Mouse (Mus musculus) neural tube, embryonic 13.5 days (tissue): ENCODE measurements around the gene Hk3. TPM values are rescaled to one million over a fixed set of nuclear protein-coding genes. Genes with fewer than 3 reads are reported as not detected.

Source experiments
- ATAC-seq: fragments of 200-750 bp; cut with Nextera tagmentation; 2 replicates; pipeline ENCODE4 v1.8.0; 2017; ENCODE audit warnings: low read depth, mild to moderate bottlenecking, moderate TSS enrichment, moderate library complexity
- H3K27ac ChIP-seq: fragments of 300-500 bp; sonication (generic); replicated peaks from 2 replicates; pipeline ENCODE4 v1.5.1; 2015; ENCODE audit warnings: moderate library complexity, mild to moderate bottlenecking, inconsistent platforms
- H3K27me3 ChIP-seq: fragments of 300-500 bp; sonication (generic); 2 replicates; pipeline ENCODE4 v1.6.1; 2015; ENCODE audit warnings: mild to moderate bottlenecking, inconsistent platforms
- H3K36me3 ChIP-seq: fragments of 300-500 bp; sonication (generic); 2 replicates; pipeline ENCODE4 v1.6.1; 2015; ENCODE audit warnings: mild to moderate bottlenecking, inconsistent platforms
- H3K4me1 ChIP-seq: fragments of 300-500 bp; sonication (generic); replicated peaks from 2 replicates; pipeline ENCODE4 v1.6.1; 2015; ENCODE audit warnings: inconsistent platforms
- H3K4me2 ChIP-seq: fragments of 300-500 bp; sonication (generic); 2 replicates; pipeline ENCODE4 v1.6.1; 2015; ENCODE audit warnings: inconsistent platforms, mild to moderate bottlenecking, moderate library complexity
- H3K4me3 ChIP-seq: fragments of 300-500 bp; sonication (generic); 2 replicates; pipeline ENCODE4 v1.5.1; 2015; ENCODE audit warnings: mild to moderate bottlenecking, inconsistent platforms
- H3K9ac ChIP-seq: fragments of 300-500 bp; sonication (generic); 2 replicates; pipeline ENCODE4 v1.6.1; 2015; ENCODE audit warnings: moderate library complexity, mild to moderate bottlenecking, inconsistent platforms
- H3K9me3 ChIP-seq: fragments of 300-500 bp; sonication (generic); 2 replicates; pipeline ENCODE4 v1.6.1; 2016; ENCODE audit warnings: inconsistent platforms
- WGBS: fragments of 180-500 bp; shearing (Covaris S2); methylation state at CpG from one replicate; pipeline ENCODE4 v1.1.7; 2015; 5-methylcytosine and 5-hydroxymethylcytosine counted together
- polyA plus RNA-seq: library from polyadenylated mRNA; unstranded; fragments of >200 nt; fragmentation: Nextera tagmentation; extraction: Ambion mirVana; gene quantifications from 2 replicates; pipeline ENCODE4 v1.2.1, GENCODE M21; 2015

The Hk3 gene
- polyA plus RNA-seq, 1 experiment from 2014 or later, result 1.1 TPM

DNA sequence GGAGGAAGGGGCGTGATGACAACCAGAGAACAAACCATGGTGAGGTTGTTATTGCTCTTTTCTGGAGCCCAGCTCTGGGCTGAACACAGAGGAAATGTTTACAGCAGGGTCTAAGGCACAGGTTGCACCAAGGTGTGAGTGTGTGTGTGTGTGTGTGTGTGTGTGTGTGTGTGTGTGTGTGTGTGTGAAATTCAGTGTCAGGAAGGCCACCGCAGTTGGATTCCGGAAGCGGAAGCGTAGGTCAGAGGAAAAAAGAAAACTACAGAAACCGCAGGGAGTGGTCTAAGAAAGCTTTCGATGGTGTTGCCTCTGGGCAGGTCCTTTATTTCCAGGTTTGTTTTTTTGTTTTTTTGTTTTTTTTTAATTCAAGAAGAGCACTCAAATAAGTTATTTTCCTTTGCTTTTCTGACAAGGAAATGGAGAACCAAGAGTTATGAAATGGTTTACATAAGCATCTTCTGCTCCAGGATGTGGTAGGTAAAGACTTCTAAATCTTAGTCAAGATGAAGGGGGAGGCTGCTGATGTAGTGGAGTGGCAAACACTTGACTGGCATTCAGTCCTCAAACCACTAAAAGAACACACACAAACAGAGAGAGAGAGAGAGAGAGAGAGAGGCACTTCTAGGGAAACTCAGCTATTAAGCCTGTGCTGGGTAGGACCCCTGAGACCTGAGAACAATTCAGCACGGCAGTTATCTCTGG is 3.1 kb downstream of the Hk3 start:
- Histone ChIP-seq H3K27ac (no peak overlapping the region), H3K9ac (no peak overlapping the region), H3K4me1 (peaks cover 12% of the 10 kb centered on the region), H3K4me2 (no peak overlapping the region), H3K4me3 (no peak overlapping the region), H3K27me3 (peaks cover 13% of the 10 kb centered on the region), H3K9me3 (no peaks in the 10 kb centered on the region), H3K36me3 (no peaks in the 10 kb centered on the region)
- no peak for ATAC-seq
- 72% methylated on average over 8 of the region's 8 CpGs for WGBS

DNA sequence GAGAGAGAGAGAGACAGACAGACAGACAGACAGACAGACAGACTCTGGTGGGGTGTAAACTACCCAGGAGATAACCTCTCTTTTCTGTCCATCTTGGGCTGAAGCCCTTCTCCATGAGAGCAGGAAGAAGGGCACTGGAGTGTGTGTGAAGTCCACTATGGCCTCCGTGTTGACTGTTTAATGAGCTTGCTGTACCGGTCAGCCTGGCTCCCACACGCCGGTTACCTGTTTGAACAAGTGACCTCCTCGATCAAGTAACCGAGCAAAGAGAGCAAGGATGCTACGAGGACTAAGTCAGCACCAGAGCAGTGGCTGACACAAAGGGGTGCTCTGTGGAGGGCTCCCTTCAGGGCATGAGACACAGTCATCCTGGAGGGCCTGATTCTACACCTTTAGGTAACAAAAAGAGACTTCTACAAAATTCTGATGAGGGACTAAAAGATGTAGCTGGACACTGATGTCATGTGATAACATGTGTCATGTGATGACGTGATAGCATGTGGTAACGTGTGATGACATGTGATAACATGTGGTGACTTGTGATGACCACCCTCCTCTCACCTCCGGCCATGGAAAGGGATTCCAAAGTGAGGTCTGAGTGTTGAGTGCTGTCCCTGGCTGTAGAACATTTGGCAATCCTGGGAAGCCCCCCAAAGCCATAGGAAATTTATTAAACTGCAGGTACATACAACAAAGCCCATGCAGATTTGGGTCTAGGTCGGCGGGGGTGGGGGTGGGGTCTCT is 3.9 kb downstream of the Hk3 start:
- no peak overlapping the region for H3K27ac ChIP-seq
- peaks cover 18% of the 10 kb centered on the region for H3K27me3 ChIP-seq
- H3K4me3 ChIP-seq, result no peak overlapping the region
- no peak for ATAC-seq
- H3K9ac ChIP-seq, result no peak overlapping the region
- no peaks in the 10 kb centered on the region for H3K9me3 ChIP-seq
- 88% methylated on average over 12 of the region's 12 CpGs for WGBS
- H3K4me1 ChIP-seq, result peaks cover 13% of the 10 kb centered on the region
- H3K36me3 ChIP-seq, result no peaks in the 10 kb centered on the region
- H3K4me2 ChIP-seq, result no peak overlapping the region

DNA sequence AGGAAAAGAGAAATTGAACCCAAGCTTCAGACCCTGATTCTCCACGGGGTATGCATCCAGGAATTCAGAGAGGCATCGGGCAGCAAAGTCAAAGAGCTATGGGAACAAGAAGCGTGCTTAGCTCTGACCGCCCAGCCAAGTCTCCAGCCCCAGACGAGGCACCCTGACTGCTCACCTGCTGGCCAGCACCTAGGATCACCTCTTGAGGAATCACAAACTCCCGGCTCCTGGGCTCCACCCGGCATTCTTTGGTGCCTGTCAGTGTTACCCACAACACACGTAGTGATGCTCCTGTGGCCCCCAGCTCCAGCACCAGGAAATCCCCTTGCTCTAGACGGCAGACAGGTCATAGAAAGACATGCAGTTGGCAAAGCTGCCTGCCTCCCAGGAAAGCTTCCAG is 6.7 kb downstream of the Hk3 start:
- Histone ChIP-seq H3K27ac (no peak overlapping the region), H3K9me3 (no peaks in the 10 kb centered on the region), H3K4me3 (no peak overlapping the region), H3K9ac (no peak overlapping the region), H3K4me1 (peaks cover 21% of the 10 kb centered on the region), H3K27me3 (peaks cover 29% of the 10 kb centered on the region), H3K36me3 (no peaks in the 10 kb centered on the region), H3K4me2 (no peak overlapping the region)
- WGBS, result 30% methylated on average over 9 of the region's 9 CpGs
- ATAC-seq, result no peak

DNA sequence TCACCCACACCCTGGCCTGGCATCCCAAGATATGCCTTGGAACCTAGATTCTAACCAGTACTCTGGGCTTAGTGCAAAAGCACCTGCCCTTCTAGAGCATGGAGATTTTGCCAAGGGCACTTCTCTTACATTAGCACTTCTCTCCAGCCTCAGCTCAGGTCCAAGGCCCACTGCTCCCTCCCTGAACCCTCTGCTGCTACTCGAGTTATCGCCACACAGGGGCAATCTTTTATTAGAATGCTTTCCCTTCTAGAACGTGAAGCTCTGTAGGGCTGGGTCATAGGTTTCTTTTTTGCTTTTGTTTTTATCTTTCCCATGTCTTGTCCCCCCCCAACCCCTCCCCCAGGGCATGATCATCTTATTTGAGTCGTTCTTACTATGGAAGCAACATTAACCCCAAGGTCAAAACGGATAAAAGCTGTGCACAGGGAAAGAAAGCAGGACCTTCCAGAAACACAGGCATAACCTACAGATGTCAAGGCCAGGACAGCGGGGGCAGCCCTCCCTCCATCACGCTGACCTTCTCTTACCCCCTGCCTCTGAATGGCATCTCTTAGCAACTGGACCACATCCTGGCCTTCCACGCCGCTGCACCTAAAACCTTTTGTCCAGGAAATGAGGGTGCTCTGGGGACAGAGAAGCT is 7.4 kb downstream of the Hk3 start:
- Histone ChIP-seq H3K9me3 (no peaks in the 10 kb centered on the region), H3K9ac (no peak overlapping the region), H3K4me2 (no peak overlapping the region), H3K4me3 (no peak overlapping the region), H3K27me3 (peaks cover 29% of the 10 kb centered on the region), H3K36me3 (no peaks in the 10 kb centered on the region), H3K4me1 (peaks cover 24% of the 10 kb centered on the region), H3K27ac (no peak overlapping the region)
- ATAC-seq, result no peak
- WGBS, result 9% methylated on average over 9 of the region's 9 CpGs

DNA sequence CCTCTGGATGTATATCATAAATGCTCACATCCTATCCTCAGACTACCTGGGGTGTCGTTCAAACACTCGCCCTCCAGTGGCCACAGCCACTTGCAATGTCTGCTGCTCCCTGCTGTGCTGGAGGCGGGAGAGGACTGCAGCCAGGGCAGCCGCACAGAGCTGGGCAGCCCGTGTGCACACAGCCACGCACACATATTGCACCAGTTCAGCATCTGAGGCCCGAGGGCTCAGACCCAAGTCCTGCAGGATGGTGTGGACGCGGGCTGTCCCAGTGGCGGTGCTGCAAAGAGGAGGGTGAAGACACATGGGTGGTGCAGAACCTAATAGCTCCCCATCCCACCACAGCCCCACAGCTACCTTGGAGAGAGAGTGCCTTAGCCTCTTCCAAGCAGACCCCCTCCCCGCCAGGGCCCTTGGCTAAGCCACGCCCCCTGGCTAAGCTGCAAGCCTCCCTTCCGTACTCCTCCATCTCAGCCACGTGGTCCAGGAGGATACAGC is 9.2 kb downstream of the Hk3 start:
- Histone ChIP-seq H3K36me3 (no peaks in the 10 kb centered on the region), H3K27me3 (peaks cover 29% of the 10 kb centered on the region), H3K4me1 (peaks cover 30% of the 10 kb centered on the region), H3K27ac (no peak overlapping the region), H3K4me3 (no peak overlapping the region), H3K4me2 (peak overlapping the region; percentile 14; the same call in 1 of the 2 replicates), H3K9ac (no peak overlapping the region), H3K9me3 (no peaks in the 10 kb centered on the region)
- 2% methylated on average over 14 of the region's 14 CpGs for WGBS
- ATAC-seq, result peak; percentile 44; the same call in 1 of the 2 replicates

DNA sequence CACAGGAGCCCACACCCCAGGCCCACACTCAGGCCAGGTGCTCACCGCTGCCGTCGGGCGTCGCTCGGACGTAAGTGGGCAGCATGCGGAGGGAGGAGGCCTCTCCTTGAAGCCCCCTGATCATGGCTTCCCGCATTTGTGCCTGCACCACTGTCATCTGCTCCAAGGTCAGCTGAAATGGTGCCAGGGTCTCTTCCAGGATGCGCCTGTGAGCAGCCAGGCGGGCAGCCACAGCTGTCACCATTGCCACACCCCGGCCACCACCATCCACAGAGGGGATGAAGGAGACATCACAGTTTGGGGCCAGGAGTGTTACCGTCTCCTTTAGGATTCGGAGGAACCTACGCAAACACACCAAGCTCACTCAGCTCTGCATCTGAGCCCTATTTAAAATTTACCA is 10.1 kb downstream of the Hk3 start:
- no peaks in the 10 kb centered on the region for H3K36me3 ChIP-seq
- 88% methylated on average over 15 of the region's 15 CpGs for WGBS
- ATAC-seq, result no peak
- H3K4me1 ChIP-seq, result peaks cover 33% of the 10 kb centered on the region
- no peaks in the 10 kb centered on the region for H3K9me3 ChIP-seq
- no peak overlapping the region for H3K9ac ChIP-seq
- peaks cover 29% of the 10 kb centered on the region for H3K27me3 ChIP-seq
- no peak overlapping the region for H3K4me3 ChIP-seq
- no peak overlapping the region for H3K4me2 ChIP-seq
- H3K27ac ChIP-seq, result no peak overlapping the region

DNA sequence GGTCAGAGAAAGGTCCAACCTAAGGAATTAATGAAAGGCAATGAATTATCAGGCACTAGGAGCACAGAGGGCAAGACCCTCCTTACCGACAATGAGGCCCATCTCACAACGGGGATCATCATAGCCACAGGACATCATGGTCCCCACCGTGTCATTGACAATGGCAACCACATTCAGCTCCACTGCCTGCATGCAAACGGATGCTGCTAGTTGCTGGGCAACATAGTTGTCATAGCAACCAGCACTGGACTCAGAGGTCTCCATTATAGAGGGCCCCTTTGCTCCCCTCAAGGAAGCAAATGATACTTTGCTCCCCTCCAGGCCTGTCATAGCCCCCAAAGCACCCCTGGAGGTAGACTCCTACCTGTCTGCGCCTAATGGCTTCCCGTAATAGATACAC is 12.6 kb downstream of the Hk3 start:
- H3K9ac ChIP-seq, result no peak overlapping the region
- H3K9me3 ChIP-seq, result no peaks in the 10 kb centered on the region
- 23% methylated on average over 6 of the region's 6 CpGs for WGBS
- H3K4me1 ChIP-seq, result peaks cover 43% of the 10 kb centered on the region
- peak; percentile 32; the same call in 1 of the 2 replicates for ATAC-seq
- H3K27me3 ChIP-seq, result peaks cover 34% of the 10 kb centered on the region
- H3K36me3 ChIP-seq, result peaks cover 7% of the 10 kb centered on the region; the same call in 1 of the 2 replicates
- H3K4me3 ChIP-seq, result no peak overlapping the region
- H3K4me2 ChIP-seq, result no peak overlapping the region
- no peak overlapping the region for H3K27ac ChIP-seq

DNA sequence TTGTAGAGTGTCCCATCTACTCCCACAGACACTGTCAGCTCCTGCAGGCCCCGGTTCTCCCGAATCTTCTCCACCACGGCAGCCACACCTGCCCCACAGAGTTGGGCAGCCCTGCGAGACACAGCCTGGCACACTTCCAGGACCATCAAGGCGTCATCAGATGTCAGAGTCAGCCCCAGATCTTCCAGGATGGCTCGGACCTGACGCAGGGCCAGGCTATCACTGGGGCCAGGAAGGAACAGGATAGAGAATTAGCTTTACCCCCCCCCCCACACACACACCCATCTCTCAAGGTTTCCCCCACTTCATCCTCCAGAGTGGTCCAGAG is 14.8 kb downstream of the Hk3 start:
- Histone ChIP-seq H3K9me3 (no peaks in the 10 kb centered on the region), H3K4me2 (no peak overlapping the region), H3K27ac (no peak overlapping the region), H3K27me3 (peaks cover 33% of the 10 kb centered on the region), H3K4me3 (no peak overlapping the region), H3K4me1 (peaks cover 34% of the 10 kb centered on the region), H3K9ac (no peak overlapping the region), H3K36me3 (peaks cover 9% of the 10 kb centered on the region; the same call in 1 of the 2 replicates)
- no peak for ATAC-seq
- WGBS, result 67% methylated on average over 7 of the region's 7 CpGs

DNA sequence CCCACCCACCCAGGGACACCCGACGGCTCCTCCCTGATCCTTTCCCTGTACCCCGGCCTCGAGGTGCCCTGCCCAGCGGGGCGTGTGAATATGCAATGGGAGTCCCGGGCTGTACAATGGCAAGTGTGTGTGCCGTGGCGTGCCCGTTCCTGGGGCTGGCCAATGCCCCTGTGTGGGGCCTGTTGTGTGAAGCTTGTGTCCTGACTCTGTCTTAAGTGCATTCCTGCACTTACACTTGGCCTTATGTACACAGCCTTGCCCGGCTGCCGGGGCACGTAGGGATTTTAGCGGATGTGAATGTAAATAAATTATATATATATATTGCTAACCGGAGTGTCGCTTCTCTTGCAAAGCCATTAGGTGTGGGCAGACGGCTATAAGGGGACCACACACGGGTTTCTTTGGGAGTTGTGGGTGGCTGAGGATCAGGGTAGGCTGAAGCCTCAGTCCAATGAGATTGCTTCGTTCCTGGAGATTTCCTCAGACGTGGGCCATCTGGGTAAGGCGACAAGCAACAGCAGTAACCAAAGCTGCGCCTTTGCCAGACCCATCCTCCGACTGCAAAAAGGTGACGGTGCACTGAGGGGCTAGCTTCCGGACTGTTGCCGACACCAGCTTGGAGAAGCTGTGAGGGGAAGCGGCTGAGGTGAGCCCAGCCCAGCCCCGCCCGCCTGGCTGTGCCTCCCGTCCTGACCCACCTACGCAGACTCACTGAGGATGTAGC is 15.3 kb downstream of the Hk3 start:
- Histone ChIP-seq H3K27me3 (peaks cover 34% of the 10 kb centered on the region), H3K9ac (no peak overlapping the region), H3K27ac (no peak overlapping the region), H3K9me3 (no peaks in the 10 kb centered on the region), H3K36me3 (peaks cover 9% of the 10 kb centered on the region; the same call in 1 of the 2 replicates), H3K4me2 (no peak overlapping the region), H3K4me3 (no peak overlapping the region), H3K4me1 (peaks cover 34% of the 10 kb centered on the region)
- ATAC-seq, result 0 out of 2 replicates have a peak, but pooled peaks have one; percentile 25
- WGBS, result 63% methylated on average over 31 of the region's 31 CpGs

DNA sequence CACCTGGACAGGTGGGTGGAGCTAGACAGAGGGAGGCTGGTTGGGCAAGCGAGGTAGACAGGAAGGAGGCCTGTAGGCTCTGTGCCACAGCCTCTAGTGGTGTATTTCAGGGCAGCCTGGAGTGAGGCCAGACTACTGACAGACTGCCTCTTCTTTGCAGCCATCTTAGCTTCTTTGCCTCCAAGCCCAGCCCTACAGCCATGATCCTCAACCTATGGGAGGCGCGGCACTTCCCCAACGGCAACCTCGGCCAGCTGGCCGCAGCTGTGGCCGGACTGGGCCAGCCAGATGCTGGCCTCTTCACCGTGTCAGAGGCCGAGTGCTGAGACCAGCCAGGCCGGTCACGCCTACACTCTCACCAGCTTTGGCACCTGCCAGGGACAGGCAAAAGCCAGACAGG is 16.5 kb downstream of the Hk3 start:
- Histone ChIP-seq H3K4me1 (peaks cover 34% of the 10 kb centered on the region), H3K4me2 (no peak overlapping the region), H3K4me3 (no peak overlapping the region), H3K9ac (peak overlapping the region; percentile 31; the same call in 1 of the 2 replicates), H3K27me3 (peaks cover 34% of the 10 kb centered on the region), H3K36me3 (peaks cover 11% of the 10 kb centered on the region; the same call in 1 of the 2 replicates), H3K9me3 (no peaks in the 10 kb centered on the region), H3K27ac (no peak overlapping the region)
- WGBS, result 82% methylated on average over 11 of the region's 11 CpGs
- no peak for ATAC-seq

DNA sequence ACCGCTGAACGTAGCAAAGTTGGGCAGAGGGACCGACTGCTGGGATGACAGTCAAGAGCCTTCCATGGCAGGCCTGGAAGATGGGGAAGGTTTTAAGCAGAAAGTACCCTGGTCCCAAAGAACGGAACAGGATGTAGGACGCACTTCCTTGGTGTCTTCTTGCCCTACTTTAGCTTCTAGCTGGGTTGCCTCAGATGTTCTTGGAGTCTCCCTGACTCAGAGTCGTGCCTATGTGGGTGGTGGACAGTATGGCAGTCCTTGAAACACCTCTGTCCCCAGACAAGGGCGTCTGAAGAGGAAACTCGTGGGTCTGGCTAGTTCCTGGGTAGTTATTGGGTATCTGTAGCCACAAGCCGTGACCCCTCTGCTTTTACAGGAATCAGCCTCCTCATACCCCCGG is 19.1 kb downstream of the Hk3 start:
- H3K27ac ChIP-seq, result no peak overlapping the region
- WGBS, result 86% methylated on average over 10 of the region's 10 CpGs
- H3K36me3 ChIP-seq, result peaks cover 16% of the 10 kb centered on the region; the same call in 1 of the 2 replicates
- no peak overlapping the region for H3K4me3 ChIP-seq
- H3K4me1 ChIP-seq, result peaks cover 27% of the 10 kb centered on the region
- no peak for ATAC-seq
- peaks cover 50% of the 10 kb centered on the region for H3K27me3 ChIP-seq
- no peaks in the 10 kb centered on the region for H3K9me3 ChIP-seq
- H3K4me2 ChIP-seq, result no peak overlapping the region
- no peak overlapping the region for H3K9ac ChIP-seq
